ENCODE assay signal across 23 mouse cellular contexts in the genomic region with DNA sequence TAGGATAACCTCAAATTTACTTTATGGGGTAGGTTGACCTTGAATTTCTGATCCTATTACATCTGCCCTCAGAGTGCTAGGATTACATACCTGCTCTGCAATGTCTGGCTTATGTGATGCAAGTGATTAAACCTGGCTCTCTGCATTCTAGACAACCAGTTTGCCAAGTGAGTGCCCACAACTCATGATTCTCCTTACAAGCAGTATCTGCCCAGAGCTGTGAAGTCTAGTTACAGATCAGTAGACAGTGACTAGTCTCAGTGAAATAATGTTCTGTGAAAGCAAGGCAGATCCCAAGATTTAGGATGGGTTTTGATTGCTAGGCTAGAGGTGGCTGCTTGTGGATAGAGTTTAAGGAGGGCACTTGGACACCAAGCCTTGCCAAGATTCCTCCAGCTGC.
"Had no signal": no experiment of that assay in that cellular context is flagged by ENCODE, and none has a peak within 500 bp of the region (broad histone marks: within the 10 kb centered on the region; RNA-seq: fewer than 3 reads in every experiment).

No protein-coding gene starts in this region.

- H3K9ac ChIP-seq: heart, embryonic 13.5 days; heart, embryonic 15.5 days; hindbrain, embryonic 13.5 days; hindbrain, embryonic 15.5 days; limb, embryonic 13.5 days; limb, embryonic 15.5 days; liver, embryonic 12.5 days; liver, embryonic 14.5 days had no signal

- H3K9me3 ChIP-seq: heart, embryonic 13.5 days; heart, embryonic 15.5 days; hindbrain, embryonic 13.5 days; hindbrain, embryonic 15.5 days; limb, embryonic 13.5 days; limb, embryonic 15.5 days; liver, embryonic 12.5 days had no signal

- ATAC-seq: forebrain, embryonic 16.5 days; hindbrain, postnatal 0 days; intestine, embryonic 16.5 days; liver, embryonic 12.5 days had no signal

- H3K36me3 ChIP-seq: heart, embryonic 13.5 days; heart, embryonic 15.5 days; hindbrain, embryonic 13.5 days; hindbrain, embryonic 15.5 days; limb, embryonic 13.5 days; limb, embryonic 15.5 days; liver, embryonic 12.5 days had no signal

- H3K27ac ChIP-seq: heart, embryonic 13.5 days; heart, embryonic 15.5 days; hindbrain, embryonic 13.5 days; hindbrain, postnatal 0 days; limb, embryonic 13.5 days; limb, embryonic 15.5 days; liver, embryonic 12.5 days; liver, embryonic 14.5 days had no signal

- H3K27me3 ChIP-seq: heart, embryonic 15.5 days; hindbrain, embryonic 13.5 days; hindbrain, embryonic 15.5 days; limb, embryonic 13.5 days; limb, embryonic 15.5 days; liver, embryonic 12.5 days had no signal

- H3K4me2 ChIP-seq: heart, embryonic 11.5 days; heart, embryonic 13.5 days; heart, embryonic 15.5 days; hindbrain, embryonic 13.5 days; hindbrain, embryonic 15.5 days; limb, embryonic 13.5 days; limb, embryonic 15.5 days; liver, embryonic 12.5 days had no signal

- DNase-seq: gastrocnemius, postnatal 14 days; gastrocnemius, postnatal 36 days; heart, adult 18-20 months; heart, postnatal 14 days; heart, postnatal 36 days; kidney, adult 11 months; kidney, adult 9 months; kidney, postnatal 14 days; layer of hippocampus, adult 9-11 months; layer of hippocampus, postnatal 36 days; left cerebral cortex, postnatal 4 days had no signal

- H3K4me3 ChIP-seq: heart, embryonic 13.5 days; heart, embryonic 15.5 days; hindbrain, embryonic 13.5 days; hindbrain, embryonic 15.5 days; limb, embryonic 13.5 days; limb, embryonic 15.5 days; liver, embryonic 12.5 days had no signal

- H3K4me1 ChIP-seq: heart, embryonic 13.5 days; heart, embryonic 15.5 days; limb, embryonic 13.5 days; limb, embryonic 15.5 days; liver, embryonic 12.5 days had no signal
